Mouse (Mus musculus) CH12.LX (cell line): ENCODE measurements at regions not wholly inside any gene's neighbourhood (a gene's known extent, or its start where the extent isn't known, plus 50 kb on each side); places are given as distances from the start of the nearest gene placed in this dataset.

Experiments used
- CHD1 ChIP-seq: IDR thresholded peaks from 2 replicates; pipeline ENCODE4 v1.6.1; 2012; ENCODE audit warnings: low read depth, low read length, improper control_type of control experiment, inconsistent platforms
- CTCF ChIP-seq, 2 experiments: IDR thresholded peaks in 1 of 2; conservative IDR thresholded peaks in 1 of 2; 2 replicates each; pipeline ENCODE4 v1.5.1; 2011 to 2012; ENCODE audit warnings: low read depth in 2 of 2, low read length in 2 of 2, improper control_type of control experiment in 1 of 2, inconsistent platforms in 1 of 2, mild to moderate bottlenecking in 1 of 2, moderate library complexity in 1 of 2
- E2F4 ChIP-seq: IDR thresholded peaks from 2 replicates; pipeline ENCODE4 v1.6.1; 2011; ENCODE audit warnings: low read depth, low read length, improper control_type of control experiment; ENCODE audit not compliant: insufficient replicate concordance
- NELFE ChIP-seq: IDR thresholded peaks from 2 replicates; pipeline ENCODE4 v1.6.1; 2011; ENCODE audit warnings: low read depth, low read length, improper control_type of control experiment
- POLR2A ChIP-seq: IDR thresholded peaks from 2 replicates; pipeline ENCODE4 v1.6.1; 2011; ENCODE audit warnings: low read depth, mild to moderate bottlenecking, improper control_type of control experiment, low read length
- USF1 ChIP-seq: IDR thresholded peaks from 2 replicates; pipeline ENCODE4 v1.6.1; 2014; ENCODE audit warnings: low read depth, mild to moderate bottlenecking, inconsistent platforms, low read length, improper control_type of control experiment

DNA sequence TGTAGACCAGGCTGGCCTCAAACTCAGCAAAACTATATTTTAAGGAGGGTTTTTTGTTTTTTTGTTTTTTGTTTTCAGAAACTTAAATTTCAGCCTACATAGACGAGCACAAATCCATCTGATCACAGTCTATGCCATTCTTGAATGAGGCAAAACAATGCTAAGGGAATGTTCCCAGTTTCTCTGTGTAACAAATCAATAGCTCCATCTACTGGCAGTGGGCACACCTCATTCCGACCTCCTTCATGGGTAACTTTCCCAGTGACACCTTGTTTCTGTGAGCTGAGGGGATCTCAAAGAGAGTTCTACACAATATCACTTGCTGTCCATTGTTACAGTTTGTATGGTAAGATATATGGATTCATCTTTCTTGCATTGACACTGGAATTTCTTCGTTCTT, 1327.4 kb downstream of the Gm37988 start:
- TF ChIP-seq CTCF (conservative IDR thresholded peaks at IDR 0.05 in 1 of 2, IDR thresholded peaks at IDR 0.05 in 1 of 2; ENCODE audit: low read depth in 2 of 2, low read length in 2 of 2) (peak; percentile 36 to 81), POLR2A (no peak), USF1 (no peak), E2F4 (no peak), CHD1 (no peak), NELFE (no peak)
